Mouse (Mus musculus) cortical plate, adult 2 months (tissue): ENCODE measurements at regions not wholly inside any gene's neighbourhood (a gene's known extent, or its start where the extent isn't known, plus 50 kb on each side); places are given as distances from the start of the nearest gene placed in this dataset.

Experiments used
- CTCF ChIP-seq: fragments of 200-500 bp; IDR thresholded peaks from 2 replicates; pipeline ENCODE4 v1.5.1; 2011; ENCODE audit warnings: mild to moderate bottlenecking, control low read depth, low read length; ENCODE audit not compliant: insufficient read depth; ENCODE audit errors: extremely low read depth
- POLR2A ChIP-seq: fragments of 200-500 bp; IDR thresholded peaks from 2 replicates; pipeline ENCODE4 v1.6.1; 2011; ENCODE audit warnings: mild to moderate bottlenecking, low read length, control low read depth; ENCODE audit not compliant: insufficient read depth; ENCODE audit errors: extremely low read depth

DNA sequence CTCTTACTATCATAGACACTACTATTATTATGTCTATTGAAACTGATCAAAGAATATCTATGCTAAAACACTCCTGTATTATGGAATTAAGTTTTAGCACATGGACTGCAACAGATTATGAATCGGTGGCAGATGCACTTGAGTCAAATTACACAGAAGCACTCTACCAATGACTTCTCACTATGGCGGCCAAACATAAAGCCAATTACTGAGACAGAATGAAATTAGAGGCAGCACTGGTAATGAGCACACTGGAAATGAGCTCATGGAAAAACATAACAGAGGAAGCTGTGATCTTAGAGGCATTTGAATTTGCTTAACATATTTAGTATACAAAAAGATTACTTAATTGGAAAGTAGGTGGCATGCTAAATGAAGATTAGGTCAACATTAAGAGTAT, 512.8 kb downstream of the Gm43517 start:
- no peak for TF ChIP-seq CTCF
- TF ChIP-seq POLR2A: no peak
